Mouse (Mus musculus): ENCODE results near the gene Fsip2. TPM values are rescaled to one million over a fixed set of nuclear protein-coding genes. Genes with fewer than 3 reads are reported as not detected.

The Fsip2 gene
- total RNA-seq (2014; fragmentation: Nextera tagmentation) (not detected in 2 replicates), total RNA-seq (2017) (not detected in 2 replicates)

DNA sequence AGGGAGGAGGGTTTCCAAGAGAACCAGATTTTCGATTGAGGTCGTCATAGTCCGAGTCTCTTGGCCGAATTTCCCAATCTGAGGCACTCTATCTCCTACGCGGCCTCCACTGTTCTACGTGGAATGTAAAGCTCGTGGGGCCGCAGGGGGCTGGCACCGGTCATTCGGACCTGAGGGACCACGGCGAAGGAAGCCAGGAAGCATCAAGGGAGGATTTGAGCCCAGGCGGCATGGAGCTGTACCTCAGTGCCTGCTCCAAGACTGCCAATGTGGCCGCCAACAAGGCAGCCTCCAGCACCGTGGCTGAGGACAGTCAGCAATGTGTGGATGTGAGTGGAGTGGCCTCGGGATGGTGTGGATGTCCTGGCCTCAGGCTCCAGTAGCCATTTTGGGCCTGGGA, at the start of gene Fsip2:
TSS of gene Fsip2 (plus strand) at position 163 of the 400 bp plus-strand sequence.
- no peak for ATAC-seq (replicated peaks; ENCODE audit: low FRiP score, low TSS enrichment, poor library complexity, severe bottlenecking)

DNA sequence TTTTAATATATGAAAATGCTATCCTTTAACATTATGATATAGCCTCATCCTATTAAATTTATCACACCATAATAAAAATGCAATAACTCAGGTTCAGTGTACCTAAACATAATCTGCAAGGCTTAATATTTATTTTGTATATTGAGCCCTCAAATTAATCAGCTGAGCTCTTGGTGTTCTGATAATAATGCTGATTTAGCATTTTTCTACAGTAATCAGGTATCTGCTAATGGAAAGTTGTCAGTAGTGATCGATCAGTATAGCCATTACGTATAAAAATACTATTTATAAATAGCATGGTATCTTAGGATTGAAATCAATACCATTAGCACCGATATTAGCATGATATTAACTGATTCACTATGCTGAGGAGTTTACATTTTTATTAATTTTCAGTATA, 20.0 kb downstream of the Fsip2 start:
- no peak for ATAC-seq (replicated peaks; ENCODE audit: low FRiP score, low TSS enrichment, poor library complexity, severe bottlenecking)

DNA sequence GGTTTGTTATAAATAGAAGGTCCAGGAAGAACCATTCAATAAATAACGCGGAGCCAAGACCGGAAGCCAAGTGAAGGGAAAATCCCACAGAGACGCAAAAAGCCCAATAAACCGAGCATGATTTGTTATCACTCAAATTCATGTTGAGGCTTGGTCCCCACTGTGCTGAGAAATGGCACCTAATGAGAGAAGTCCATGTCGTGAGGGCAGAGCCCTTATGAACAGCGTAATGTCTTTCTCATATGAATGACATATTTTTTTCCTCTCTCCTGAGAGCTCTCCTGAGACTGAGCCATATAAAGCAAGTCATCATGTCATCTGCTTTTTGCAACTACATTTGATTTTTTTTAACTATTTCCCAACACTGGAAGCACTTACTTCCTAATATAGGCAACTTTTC, 82.4 kb downstream of the Fsip2 start:
- no peak for ATAC-seq (replicated peaks; ENCODE audit: low FRiP score, low TSS enrichment, poor library complexity, severe bottlenecking)

DNA sequence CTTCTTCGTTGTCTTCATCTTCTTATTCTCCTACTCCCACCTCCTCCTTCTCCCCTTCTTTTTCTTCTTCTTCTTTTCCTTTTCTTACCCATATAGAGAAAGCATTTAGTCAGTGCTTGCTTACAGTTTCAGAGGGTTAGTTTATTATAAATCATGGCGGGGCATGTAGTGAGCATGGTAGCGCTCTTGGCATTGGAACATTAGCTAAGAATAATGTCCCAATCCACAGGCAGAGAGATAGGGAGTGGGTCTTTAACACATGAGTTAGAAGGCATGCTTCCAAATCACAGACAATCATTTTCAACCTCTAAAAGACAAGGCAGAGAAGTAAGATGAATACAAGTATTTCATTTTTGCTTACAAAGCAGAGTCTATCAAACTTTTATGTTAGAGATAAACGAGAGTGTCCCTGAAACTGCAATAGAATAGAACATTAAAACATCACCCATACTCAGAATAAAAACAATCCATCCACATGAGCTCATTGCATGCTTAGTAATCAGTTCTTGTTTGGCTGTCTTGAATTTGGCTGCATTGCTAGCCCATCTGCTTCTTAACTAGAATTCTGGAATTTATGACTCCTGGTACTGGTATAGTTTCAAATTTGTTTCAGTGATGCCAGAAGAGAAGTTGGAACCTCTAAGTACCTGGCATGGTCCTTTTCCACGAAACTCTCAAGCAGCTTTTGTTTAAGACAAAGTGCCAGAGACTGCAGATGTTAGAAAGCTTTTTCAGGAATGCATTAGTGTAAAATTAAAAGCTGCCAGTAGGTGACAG, 109.7 kb downstream of the Fsip2 start:
- no peak for ATAC-seq (replicated peaks; ENCODE audit: low FRiP score, low TSS enrichment, poor library complexity, severe bottlenecking)

Measured in megakaryocyte-erythroid progenitor cell, adult 5-6 weeks (primary cell).